Mouse (Mus musculus) erythroblast, embryonic 14.5 days (primary cell): Measurements from ENCODE around the gene Prkcz.

Experiments used
- GATA1 ChIP-seq: IDR thresholded peaks from 2 replicates; pipeline ENCODE4 v1.6.1; 2012; ENCODE audit warnings: low read length, inconsistent platforms, mixed read lengths
- TAL1 ChIP-seq: IDR thresholded peaks from 3 replicates; pipeline ENCODE4 v1.6.1; 2012; ENCODE audit warnings: low read length, inconsistent platforms, mixed read lengths

- no peak for TF ChIP-seq TAL1
- TF ChIP-seq GATA1 = no peak
These were observed 28.9 kb downstream of the Prkcz start for GRCm38 (mm10) chr4:155332253-155332652.
